Mouse (Mus musculus): Measurements from ENCODE around the gene 6030468B19Rik. TPM values are rescaled to one million over a fixed set of nuclear protein-coding genes. Genes with fewer than 3 reads are reported as not detected.

The 6030468B19Rik gene
- polyA plus RNA-seq (2012; fragmentation: generic; extraction: Trizol): not detected

- Histone ChIP-seq H3K79me2 (ENCODE audit: control insufficient read depth, insufficient read depth) (no peaks in the 10 kb centered on the region), H3K4me3 (no peak within 1 kb of the TSS), H3K4me2 (ENCODE audit: low read depth) (no peak within 1 kb of the TSS), H3ac (ENCODE audit: control insufficient read depth, insufficient read length) (no peak within 1 kb of the TSS), H3K27me3 (ENCODE audit: control insufficient read depth, insufficient read depth, insufficient read length) (no peaks in the 10 kb centered on the region), H3K36me3 (ENCODE audit: control insufficient read depth, insufficient read depth) (no peaks in the 10 kb centered on the region)
- TF ChIP-seq MYOD1 (IDR thresholded peaks at IDR 0.05; ENCODE audit: control insufficient read depth in 1 of 3, insufficient read length in 2 of 3, low read depth in 2 of 3): peak in 2 of 3 experiments; percentile 35 to 69
- TF ChIP-seq CEBPB (IDR thresholded peaks at IDR 0.05; ENCODE audit: insufficient read depth, poor library complexity, severe bottlenecking): no peak
These were observed at the start of gene 6030468B19Rik for GRCm38 (mm10) chr11:117797511-117798159. 6030468B19Rik (plus strand) TSS chr11:117797660.

- no peak overlapping the region for H3K4me2 ChIP-seq (ENCODE audit: low read depth)
These were observed 48.8 kb upstream of the 6030468B19Rik start for GRCm38 (mm10) chr11:117748628-117749027.

GRCm38 (mm10) chr11:117749414-117749813 is 48.0 kb upstream of the 6030468B19Rik start:
- no peaks in the 10 kb centered on the region for H3K79me2 ChIP-seq (ENCODE audit: control insufficient read depth, insufficient read depth)
- no peaks in the 10 kb centered on the region for H3K27me3 ChIP-seq (ENCODE audit: control insufficient read depth, insufficient read depth, insufficient read length)
- H3K4me2 ChIP-seq (ENCODE audit: low read depth): no peak overlapping the region
- H3K4me3 ChIP-seq: no peak overlapping the region
- peaks cover 33% of the 10 kb centered on the region for H3K36me3 ChIP-seq (ENCODE audit: control insufficient read depth, insufficient read depth)
- TF ChIP-seq MYOG (IDR thresholded peaks at IDR 0.05; ENCODE audit: control insufficient read depth in 1 of 3, insufficient read depth in 1 of 3, insufficient read length in 2 of 3, low read depth in 2 of 3): peak in 2 of 3 experiments; percentile 64 to 73
- no peak for TF ChIP-seq POLR2AphosphoS2 (IDR thresholded peaks at IDR 0.05; ENCODE audit: insufficient read length, low read depth)
- peak in 2 of 3 experiments; percentile 52 to 93 for TF ChIP-seq MYOD1 (IDR thresholded peaks at IDR 0.05; ENCODE audit: control insufficient read depth in 1 of 3, insufficient read length in 2 of 3, low read depth in 2 of 3)
- no peak overlapping the region for H3ac ChIP-seq (ENCODE audit: control insufficient read depth, insufficient read length)

More at GRCm38 (mm10) chr11:117748628-117749027, 48.8 kb upstream of the 6030468B19Rik start:
- Histone ChIP-seq H3K79me2 (ENCODE audit: control insufficient read depth, insufficient read depth) (no peaks in the 10 kb centered on the region), H3K4me3 (no peak overlapping the region), H3K27me3 (ENCODE audit: control insufficient read depth, insufficient read depth, insufficient read length) (no peaks in the 10 kb centered on the region), H3K36me3 (ENCODE audit: control insufficient read depth, insufficient read depth) (peaks cover 33% of the 10 kb centered on the region), H3ac (ENCODE audit: control insufficient read depth, insufficient read length) (no peak overlapping the region)
- peak in 2 of 3 experiments; percentile 69 to 71 for TF ChIP-seq MYOD1 (IDR thresholded peaks at IDR 0.05; ENCODE audit: control insufficient read depth in 1 of 3, insufficient read length in 2 of 3, low read depth in 2 of 3)
- TF ChIP-seq MYOG (IDR thresholded peaks at IDR 0.05; ENCODE audit: control insufficient read depth in 1 of 3, insufficient read depth in 1 of 3, insufficient read length in 2 of 3, low read depth in 2 of 3): peak; percentile 18 to 81 (median 57)
- TF ChIP-seq POLR2A (IDR thresholded peaks at IDR 0.05; ENCODE audit: insufficient read length, low read depth): no peak

- Histone ChIP-seq H3K27me3 (ENCODE audit: control insufficient read depth, insufficient read depth, insufficient read length) (no peaks in the 10 kb centered on the region), H3K4me2 (ENCODE audit: low read depth) (no peak overlapping the region), H3ac (ENCODE audit: control insufficient read depth, insufficient read length) (no peak overlapping the region), H3K4me3 (no peak overlapping the region), H3K36me3 (ENCODE audit: control insufficient read depth, insufficient read depth) (peaks cover 21% of the 10 kb centered on the region), H3K79me2 (ENCODE audit: control insufficient read depth, insufficient read depth) (no peaks in the 10 kb centered on the region)
- TF ChIP-seq MYOG (IDR thresholded peaks at IDR 0.05; ENCODE audit: control insufficient read depth in 1 of 3, insufficient read depth in 1 of 3, insufficient read length in 2 of 3, low read depth in 2 of 3) (no peak), USF1 (IDR thresholded peaks at IDR 0.05; ENCODE audit: low read depth) (no peak), SRF (IDR thresholded peaks at IDR 0.05; ENCODE audit: control insufficient read depth, insufficient read length, low read depth) (no peak), REST (IDR thresholded peaks at IDR 0.05; ENCODE audit: insufficient read depth, insufficient read length) (no peak), MYOD1 (IDR thresholded peaks at IDR 0.05; ENCODE audit: control insufficient read depth in 1 of 3, insufficient read length in 2 of 3, low read depth in 2 of 3) (no peak), TCF3 (IDR thresholded peaks at IDR 0.05; ENCODE audit: insufficient read length, low read depth) (no peak), POLR2AphosphoS2 (IDR thresholded peaks at IDR 0.05; ENCODE audit: insufficient read length, low read depth) (no peak), CEBPB (IDR thresholded peaks at IDR 0.05; ENCODE audit: insufficient read depth, poor library complexity, severe bottlenecking) (no peak), TCF12 (IDR thresholded peaks at IDR 0.05; ENCODE audit: insufficient read depth, poor library complexity, severe bottlenecking) (no peak), MAX (IDR thresholded peaks at IDR 0.05; ENCODE audit: low read depth) (no peak), POLR2A (IDR thresholded peaks at IDR 0.05; ENCODE audit: insufficient read length, low read depth) (no peak), E2F4 (IDR thresholded peaks at IDR 0.05; ENCODE audit: insufficient read depth) (no peak)
These were observed 45.9 kb upstream of the 6030468B19Rik start for GRCm38 (mm10) chr11:117751544-117751943.

GRCm38 (mm10) chr11:117755891-117756290 is 41.6 kb upstream of the 6030468B19Rik start:
- no peaks in the 10 kb centered on the region for H3K79me2 ChIP-seq (ENCODE audit: control insufficient read depth, insufficient read depth)
- H3K4me2 ChIP-seq (ENCODE audit: low read depth): no peak overlapping the region
- peaks cover 6% of the 10 kb centered on the region for H3K36me3 ChIP-seq (ENCODE audit: control insufficient read depth, insufficient read depth)
- no peak overlapping the region for H3ac ChIP-seq (ENCODE audit: control insufficient read depth, insufficient read length)
- no peak overlapping the region for H3K4me3 ChIP-seq
- no peak for TF ChIP-seq TCF3 (IDR thresholded peaks at IDR 0.05; ENCODE audit: insufficient read length, low read depth)
- TF ChIP-seq USF1 (IDR thresholded peaks at IDR 0.05; ENCODE audit: low read depth): no peak
- no peak for TF ChIP-seq MAX (IDR thresholded peaks at IDR 0.05; ENCODE audit: low read depth)
- TF ChIP-seq MYOG (IDR thresholded peaks at IDR 0.05; ENCODE audit: control insufficient read depth in 1 of 3, insufficient read depth in 1 of 3, insufficient read length in 2 of 3, low read depth in 2 of 3): no peak
- no peak for TF ChIP-seq REST (IDR thresholded peaks at IDR 0.05; ENCODE audit: insufficient read depth, insufficient read length)
- no peak for TF ChIP-seq POLR2AphosphoS2 (IDR thresholded peaks at IDR 0.05; ENCODE audit: insufficient read length, low read depth)
- no peak for TF ChIP-seq E2F4 (IDR thresholded peaks at IDR 0.05; ENCODE audit: insufficient read depth)
- no peak for TF ChIP-seq POLR2A (IDR thresholded peaks at IDR 0.05; ENCODE audit: insufficient read length, low read depth)
- TF ChIP-seq MYOD1 (IDR thresholded peaks at IDR 0.05; ENCODE audit: control insufficient read depth in 1 of 3, insufficient read length in 2 of 3, low read depth in 2 of 3): no peak
- no peak for TF ChIP-seq TCF12 (IDR thresholded peaks at IDR 0.05; ENCODE audit: insufficient read depth, poor library complexity, severe bottlenecking)
- no peak for TF ChIP-seq SRF (IDR thresholded peaks at IDR 0.05; ENCODE audit: control insufficient read depth, insufficient read length, low read depth)
- no peak for TF ChIP-seq CEBPB (IDR thresholded peaks at IDR 0.05; ENCODE audit: insufficient read depth, poor library complexity, severe bottlenecking)
- H3K27me3 ChIP-seq (ENCODE audit: control insufficient read depth, insufficient read depth, insufficient read length): no peaks in the 10 kb centered on the region
